Mouse (Mus musculus) left cerebral cortex, adult 9 months (tissue): ENCODE results near the gene Npsr1.

Experiments used
- DNase-seq, 2 experiments: peaks; one replicate each; pipeline ENCODE4 v3.0.0; 2022; ENCODE audit warnings: low spot score in 2 of 2

Npsr1 gene

DNA sequence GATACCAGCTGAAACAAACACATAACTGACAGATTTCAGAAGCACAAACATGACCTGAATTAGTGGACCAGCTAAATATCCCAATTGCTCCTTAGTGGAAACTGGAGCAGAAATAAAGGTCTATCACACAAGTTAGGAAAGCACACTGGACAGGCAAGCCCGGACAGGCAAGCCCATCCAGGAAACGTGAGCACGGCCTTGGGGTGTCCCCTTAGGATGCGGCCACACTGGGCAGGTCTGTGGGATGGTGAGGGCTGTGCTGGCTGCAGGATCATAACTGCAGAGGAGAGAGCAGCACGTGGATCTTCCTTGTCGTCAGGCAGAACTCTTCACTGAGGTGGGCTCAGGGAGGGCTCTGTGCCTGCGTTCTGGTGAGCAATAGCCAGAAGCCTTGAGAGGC is at the start of gene Npsr1:
Gene Npsr1 (plus strand): TSS at position 301 of the 400 bp plus-strand sequence.
- no peak for DNase-seq

GRCm38 (mm10) chr9:24051538-24051937 is 46.3 kb upstream of the Npsr1 start:
- DNase-seq = no peak

- no peak for DNase-seq
These were observed 34.5 kb upstream of the Npsr1 start for GRCm38 (mm10) chr9:24063251-24063650.

- no peak for DNase-seq
These were observed 26.1 kb upstream of the Npsr1 start for GRCm38 (mm10) chr9:24071664-24072063.

- DNase-seq = no peak
These were observed 20.2 kb upstream of the Npsr1 start for GRCm38 (mm10) chr9:24077596-24077995.

- no peak for DNase-seq
These were observed 5.9 kb upstream of the Npsr1 start for GRCm38 (mm10) chr9:24091875-24092274.

- DNase-seq = no peak
These were observed 730 bp downstream of the Npsr1 start for GRCm38 (mm10) chr9:24098526-24098925.

- no peak for DNase-seq
These were observed 1.8 kb downstream of the Npsr1 start for GRCm38 (mm10) chr9:24099631-24100030.

DNA sequence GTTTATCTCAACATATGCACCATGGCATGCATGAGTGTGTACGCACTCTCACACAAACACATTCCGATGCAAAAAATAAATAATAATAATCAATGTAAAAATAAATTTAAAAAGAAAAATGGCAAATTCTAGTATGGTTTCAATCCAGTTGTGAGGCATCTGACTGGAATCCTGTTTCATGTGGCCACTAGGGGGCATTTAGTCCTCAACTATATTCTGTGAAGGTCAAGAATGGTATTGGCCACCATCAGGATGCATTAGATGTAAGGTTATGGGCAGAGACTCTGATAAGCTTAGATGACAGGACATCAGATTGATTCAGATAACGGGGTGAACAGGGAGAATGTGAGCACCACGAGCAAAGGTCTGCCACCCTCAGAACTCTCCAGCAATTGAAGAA is 21.6 kb downstream of the Npsr1 start:
- DNase-seq = peak; percentile 10 to 61

- no peak for DNase-seq
These were observed 35.3 kb downstream of the Npsr1 start for GRCm38 (mm10) chr9:24133142-24133541.

DNA sequence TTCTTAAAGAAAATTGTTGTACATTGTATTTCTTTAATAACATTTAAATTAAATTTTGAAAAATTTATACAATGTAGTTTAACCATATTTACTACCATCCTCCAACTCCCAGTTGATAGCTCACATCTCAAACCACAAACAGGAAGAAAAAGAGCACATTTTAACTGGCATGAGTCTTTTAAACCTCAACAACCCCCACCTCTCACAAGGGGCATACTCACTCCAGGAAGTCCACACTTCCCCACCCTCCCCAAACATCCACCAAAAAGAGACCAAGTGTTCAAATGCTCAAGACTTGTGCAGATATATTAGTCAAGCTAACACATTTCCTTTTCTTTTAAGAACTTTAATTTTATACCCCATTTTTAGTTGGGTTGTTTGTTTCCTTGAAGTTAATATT is 38.6 kb downstream of the Npsr1 start:
- no peak for DNase-seq

GRCm38 (mm10) chr9:24144341-24144740 is 46.5 kb downstream of the Npsr1 start:
- peak in 1 of 2 experiments; percentile 81 for DNase-seq

DNA sequence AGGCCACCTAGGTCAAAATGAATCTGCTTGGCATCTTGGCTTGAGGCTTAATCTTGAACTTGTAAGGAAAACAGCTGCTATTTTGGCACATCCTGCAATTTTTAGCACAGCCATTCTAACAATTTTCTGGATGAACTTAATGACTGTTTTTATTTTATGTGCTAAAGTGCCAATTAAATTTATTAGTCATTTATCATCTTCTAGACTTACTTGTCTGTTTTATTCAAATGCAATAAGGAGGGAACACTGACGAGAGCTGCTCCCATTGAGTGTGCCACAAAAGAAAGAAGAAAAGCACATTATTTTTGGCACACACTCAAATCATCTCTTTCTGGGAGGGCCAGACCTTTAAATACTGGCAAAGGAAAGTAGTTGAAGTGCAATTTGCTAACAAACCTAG is 59.4 kb downstream of the Npsr1 start:
- DNase-seq = peak in 1 of 2 experiments; percentile 13

DNA sequence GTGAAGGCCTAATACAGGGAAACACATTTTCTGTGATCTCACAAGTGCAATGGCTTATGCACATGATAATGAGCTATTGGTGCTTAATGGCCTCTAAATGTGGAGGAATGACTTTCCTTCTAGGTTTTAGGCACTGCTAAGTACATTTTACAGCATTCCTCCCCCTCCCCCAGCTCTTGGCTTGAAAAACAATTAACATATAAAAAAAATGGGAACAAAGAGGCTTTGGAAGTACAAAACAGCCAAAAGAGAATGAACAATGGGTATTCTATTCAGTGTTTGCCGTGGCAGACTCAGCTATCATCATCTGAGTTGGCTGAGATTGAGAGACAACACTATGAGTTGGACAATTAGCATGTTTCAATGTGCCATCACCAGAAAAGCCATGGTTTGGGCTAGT is 62.6 kb downstream of the Npsr1 start:
- peak; percentile 9 to 19 for DNase-seq

GRCm38 (mm10) chr9:24168501-24168900 is 70.7 kb downstream of the Npsr1 start:
- peak in 1 of 2 experiments; percentile 10 for DNase-seq

GRCm38 (mm10) chr9:24170728-24171127 is 72.9 kb downstream of the Npsr1 start:
- DNase-seq = no peak

GRCm38 (mm10) chr9:24178744-24179143 is 80.9 kb downstream of the Npsr1 start:
- no peak for DNase-seq

DNA sequence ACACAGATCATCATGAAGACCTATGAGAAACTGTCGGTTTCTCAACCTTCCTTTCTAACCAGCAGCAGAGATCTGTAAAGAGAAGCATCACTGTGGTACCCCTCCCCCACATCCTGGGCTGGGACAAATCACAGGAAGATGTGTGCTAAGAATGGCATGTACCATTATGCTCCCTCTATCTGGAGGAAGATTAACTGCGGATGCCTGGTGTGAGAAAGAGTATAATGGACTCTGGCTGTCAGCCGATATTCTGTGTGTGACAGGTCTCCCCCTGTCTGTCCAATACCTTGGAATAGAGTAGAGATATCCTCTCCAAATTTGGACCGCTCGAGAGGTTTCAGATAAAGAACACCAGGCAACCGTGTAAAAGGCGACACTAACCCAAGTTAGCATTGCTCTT is 83.1 kb downstream of the Npsr1 start:
- no peak for DNase-seq

DNA sequence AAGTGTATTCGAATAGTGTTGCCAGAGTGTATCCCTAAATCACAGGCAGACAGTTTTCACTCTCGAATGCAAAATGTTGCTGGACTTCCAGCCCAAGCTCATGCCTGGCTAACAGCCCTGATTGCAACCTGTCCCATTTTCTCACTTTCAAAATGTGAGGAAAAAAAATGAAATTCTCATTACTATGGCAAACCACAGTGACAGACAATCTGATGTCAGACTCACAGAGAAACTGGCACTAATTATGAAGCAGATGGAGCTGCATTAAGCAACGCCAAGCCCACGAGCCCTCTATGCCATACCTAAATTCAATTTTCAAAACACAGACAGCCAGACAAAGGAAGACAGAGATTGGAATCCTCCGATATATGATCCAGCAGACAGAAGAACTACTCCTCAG is 88.5 kb downstream of the Npsr1 start:
- DNase-seq = peak in 1 of 2 experiments; percentile 30

DNA sequence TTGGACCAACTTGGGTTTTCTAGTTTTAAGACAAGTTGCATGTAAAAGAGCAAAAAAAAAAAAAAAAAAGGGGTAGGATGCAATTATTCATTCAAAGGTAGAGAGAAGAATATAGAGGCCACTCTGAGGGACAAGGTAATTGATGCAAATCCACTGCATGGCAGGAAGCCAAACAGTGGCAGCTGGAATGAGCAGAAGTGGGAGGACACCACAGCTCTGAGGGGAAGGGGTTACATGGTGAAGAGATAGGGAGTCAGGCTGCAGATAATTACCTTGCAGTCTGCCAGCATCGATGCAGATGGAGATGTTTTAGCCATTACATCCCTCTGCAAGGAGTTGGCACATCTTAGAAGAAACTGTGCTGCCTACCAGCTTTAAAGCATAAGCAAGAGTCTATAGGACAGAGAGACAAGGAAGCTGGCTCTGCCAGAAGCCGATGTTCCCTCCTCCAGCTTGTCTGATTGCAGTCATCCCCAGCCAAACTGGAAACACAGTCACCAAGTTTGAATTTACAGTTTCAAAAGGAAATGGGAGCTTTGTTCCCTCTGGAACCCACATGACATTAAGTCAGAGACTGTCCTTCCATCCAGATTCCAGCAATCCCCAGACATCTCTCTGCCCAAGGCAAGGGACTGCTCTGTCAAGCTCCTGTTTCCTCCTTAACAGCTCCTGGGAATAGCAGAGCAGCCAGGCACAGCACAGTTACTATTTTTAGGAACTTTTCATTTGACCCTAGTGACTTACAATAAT is 91.9 kb downstream of the Npsr1 start:
- DNase-seq = peak; percentile 40 to 61

- no peak for DNase-seq
These were observed 92.4 kb downstream of the Npsr1 start for GRCm38 (mm10) chr9:24190261-24190588.

DNA sequence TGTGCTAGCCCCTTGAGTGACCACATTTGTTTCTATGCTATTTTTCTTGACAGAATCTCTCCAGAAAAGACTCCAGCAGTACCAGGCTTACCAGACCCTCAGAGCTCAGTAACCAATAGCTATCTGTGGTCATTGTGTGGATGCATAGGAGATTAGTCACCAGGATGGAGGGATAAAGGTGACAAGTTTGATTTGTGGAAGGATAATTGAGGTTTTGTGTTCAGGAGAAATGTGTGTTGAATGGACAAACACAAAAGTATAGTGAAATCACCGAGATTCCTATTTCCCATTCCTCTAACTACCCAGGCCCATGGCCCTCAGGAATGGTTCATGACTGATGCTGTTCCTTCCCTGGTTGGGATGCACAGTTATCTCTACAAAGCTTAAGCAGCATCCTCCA is 100.5 kb downstream of the Npsr1 start:
- DNase-seq = no peak

DNA sequence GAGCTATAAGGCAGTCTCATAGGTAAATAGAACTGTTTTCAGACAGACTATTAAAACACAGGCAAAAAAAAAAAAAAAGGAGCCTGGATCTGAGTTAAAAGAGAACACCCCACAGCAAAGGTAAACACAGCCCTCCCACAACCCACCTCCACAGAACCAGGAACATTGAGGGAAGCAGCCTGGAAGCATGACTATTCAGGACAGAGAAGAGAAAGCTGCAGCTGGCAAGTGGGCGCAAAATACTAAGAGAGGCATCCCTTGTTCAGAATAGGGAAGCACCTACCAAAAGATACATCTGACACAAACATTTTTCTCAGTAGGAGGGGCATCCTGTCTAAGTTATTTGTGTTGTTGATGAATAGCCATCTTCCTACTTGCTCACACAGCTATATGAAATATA is 113.8 kb downstream of the Npsr1 start:
- DNase-seq = peak; percentile 68 to 86

GRCm38 (mm10) chr9:24217721-24218120 is 119.9 kb downstream of the Npsr1 start:
- DNase-seq = peak in 1 of 2 experiments; percentile 26
